ENCODE assay signal across 9 mouse cellular contexts in genomic region chr13:56600216-56600890, GRCm38 (mm10). TPM values are rescaled to one million over a fixed set of nuclear protein-coding genes. Genes with fewer than 3 reads are reported as not detected.
DNase-seq lines count a peak whose midpoint lies in the region; ATAC-seq and TF ChIP-seq lines count a peak whose summit lies in the region.
"Had no signal": no experiment of that assay in that cellular context is flagged by ENCODE, and none has a peak within 500 bp of the region (broad histone marks: within the 10 kb centered on the region; RNA-seq: fewer than 3 reads in every experiment).

No protein-coding gene starts in this region.

- no peak overlapping the region for H3K9ac ChIP-seq in heart, embryonic 12.5 days
- H3K9ac ChIP-seq in limb, embryonic 11.5 days (ENCODE audit: low read length) = no peak overlapping the region
- H3K9ac ChIP-seq in stomach, postnatal 0 days (ENCODE audit: low read length) = no peak overlapping the region
- H3K9ac ChIP-seq in forebrain, embryonic 14.5 days (ENCODE audit: low read length) = no peak overlapping the region

- H3K4me3 ChIP-seq in heart, embryonic 12.5 days = no peak overlapping the region
- H3K4me3 ChIP-seq in limb, embryonic 11.5 days (ENCODE audit: low read depth, low read length) = no peak overlapping the region
- no peak overlapping the region for H3K4me3 ChIP-seq in stomach, postnatal 0 days (ENCODE audit: low read depth, low read length)
- H3K4me3 ChIP-seq in forebrain, embryonic 14.5 days (ENCODE audit: low read depth, low read length) = no peak overlapping the region

- peak; percentile 64 for ATAC-seq in heart, embryonic 12.5 days (ENCODE audit: insufficient number of reproducible peaks, low FRiP score)
- ATAC-seq in limb, embryonic 11.5 days (ENCODE audit: insufficient number of reproducible peaks, low FRiP score, low TSS enrichment, low read depth) = peak; percentile 69; the same call in 1 of the 2 replicates
- ATAC-seq in stomach, postnatal 0 days (ENCODE audit: low FRiP score, low TSS enrichment) = no peak
- ATAC-seq in forebrain, embryonic 14.5 days = no peak

- WGBS in heart, embryonic 12.5 days = 45% methylated on average over 10 of the region's 10 CpGs
- WGBS in limb, embryonic 11.5 days = 25% methylated on average over 10 of the region's 10 CpGs
- WGBS in stomach, postnatal 0 days = 34% methylated on average over 10 of the region's 10 CpGs
- 74% methylated on average over 10 of the region's 10 CpGs for WGBS in forebrain, embryonic 14.5 days

- H3K27me3 ChIP-seq in heart, embryonic 12.5 days (replicated peaks) = no peaks in the 10 kb centered on the region
- H3K27me3 ChIP-seq in limb, embryonic 11.5 days (ENCODE audit: control insufficient read depth, insufficient read depth, low read length) = no peaks in the 10 kb centered on the region
- H3K27me3 ChIP-seq in stomach, postnatal 0 days (ENCODE audit: control insufficient read depth, insufficient read depth, low read length) = no peaks in the 10 kb centered on the region
- no peaks in the 10 kb centered on the region for H3K27me3 ChIP-seq in forebrain, embryonic 14.5 days (replicated peaks; ENCODE audit: control insufficient read depth, insufficient read depth, low read length)

- TF ChIP-seq EP300 in stomach, postnatal 0 days (optimal IDR thresholded peaks at IDR 0.05) = no peak

- no peak for TF ChIP-seq CTCF in stomach, postnatal 0 days (IDR thresholded peaks at IDR 0.05; ENCODE audit: low read depth)

- 0 out of 2 replicates have a peak overlapping the region, but pooled peaks have one; percentile 4 for H3K4me2 ChIP-seq in heart, embryonic 12.5 days
- H3K4me2 ChIP-seq in limb, embryonic 11.5 days (ENCODE audit: low read depth, severe bottlenecking) = 0 out of 2 replicates have a peak overlapping the region, but pooled peaks have one; percentile 12
- H3K4me2 ChIP-seq in stomach, postnatal 0 days (replicated peaks; ENCODE audit: low read depth) = no peak overlapping the region; the same call in 1 of the 2 replicates
- H3K4me2 ChIP-seq in forebrain, embryonic 14.5 days (ENCODE audit: low read length) = no peak overlapping the region

- H3K9me3 ChIP-seq in heart, embryonic 12.5 days (replicated peaks) = no peaks in the 10 kb centered on the region
- H3K9me3 ChIP-seq in limb, embryonic 11.5 days (ENCODE audit: control insufficient read depth, low read length) = no peaks in the 10 kb centered on the region
- H3K9me3 ChIP-seq in stomach, postnatal 0 days (ENCODE audit: control insufficient read depth, low read length) = no peaks in the 10 kb centered on the region
- H3K9me3 ChIP-seq in forebrain, embryonic 14.5 days (replicated peaks; ENCODE audit: control insufficient read depth, low read length) = no peaks in the 10 kb centered on the region

- H3K27ac ChIP-seq in heart, embryonic 12.5 days (ENCODE audit: poor library complexity, severe bottlenecking) = peak overlapping the region; percentile 83
- peak overlapping the region; percentile 95 for H3K27ac ChIP-seq in limb, embryonic 11.5 days (replicated peaks; ENCODE audit: low read depth, low read length)
- peak overlapping the region; percentile 76 for H3K27ac ChIP-seq in stomach, postnatal 0 days (replicated peaks)
- H3K27ac ChIP-seq in forebrain, embryonic 14.5 days (ENCODE audit: low read depth, low read length) = no peak overlapping the region

- peaks cover 48% of the 10 kb centered on the region for H3K4me1 ChIP-seq in heart, embryonic 12.5 days (replicated peaks)
- H3K4me1 ChIP-seq in limb, embryonic 11.5 days (ENCODE audit: control insufficient read depth, insufficient read depth, low read length) = peaks cover 27% of the 10 kb centered on the region
- H3K4me1 ChIP-seq in stomach, postnatal 0 days (replicated peaks; ENCODE audit: control insufficient read depth, insufficient read depth) = peaks cover 10% of the 10 kb centered on the region
- H3K4me1 ChIP-seq in forebrain, embryonic 14.5 days (ENCODE audit: control insufficient read depth, insufficient read depth, low read length) = peaks cover 15% of the 10 kb centered on the region

- peak; percentile 59 for DNase-seq in layer of hippocampus, adult 11-12 months (ENCODE audit: low spot score)
- no peak for DNase-seq in layer of hippocampus, postnatal 25 days (ENCODE audit: extremely low spot score in 1 of 2, low spot score in 1 of 2)
- DNase-seq in embryo, embryonic 10.5 days (ENCODE audit: low spot score) = peak; percentile 86
- DNase-seq in limb, embryonic 11.5 days (ENCODE audit: low spot score) = peak; percentile 81
- DNase-seq in stomach, postnatal 0 days (ENCODE audit: low spot score) = no peak
- no peak for DNase-seq in forebrain, embryonic 14.5 days (ENCODE audit: low spot score)
- no peak for DNase-seq in spleen, adult 12 weeks (ENCODE audit: low spot score)

- H3K36me3 ChIP-seq in heart, embryonic 12.5 days = no peaks in the 10 kb centered on the region
- no peaks in the 10 kb centered on the region for H3K36me3 ChIP-seq in limb, embryonic 11.5 days (ENCODE audit: control insufficient read depth, insufficient read depth, low read length)
- no peaks in the 10 kb centered on the region for H3K36me3 ChIP-seq in stomach, postnatal 0 days (ENCODE audit: control insufficient read depth, insufficient read depth, low read length)
- no peaks in the 10 kb centered on the region for H3K36me3 ChIP-seq in forebrain, embryonic 14.5 days (ENCODE audit: control insufficient read depth, insufficient read depth, low read length)

RNA-seq across cellular contexts. Expression of gene Tgfbi, which starts 9.0 kb away (rescaled TPM):
- 1 to 10 TPM; 3.1 to 3.8 TPM for total RNA-seq in layer of hippocampus, postnatal 25 days (2021)
- polyA plus RNA-seq in heart, embryonic 12.5 days (2016; fragmentation: Nextera tagmentation; extraction: Ambion mirVana) = 107 TPM in 2 replicates
- polyA plus RNA-seq in limb, embryonic 11.5 days (2014; fragmentation: Nextera tagmentation; extraction: Ambion mirVana) = 47.3 and 48.2 TPM in 2 replicates
- 140 and 149 TPM in 2 replicates for polyA plus RNA-seq in stomach, postnatal 0 days (2015; fragmentation: Nextera tagmentation; extraction: Ambion mirVana)
- polyA plus RNA-seq in forebrain, embryonic 14.5 days (2014; fragmentation: Nextera tagmentation; extraction: Ambion mirVana) = 3.0 and 3.8 TPM in 2 replicates
- total RNA-seq: MEL had no signal

RNA-seq across cellular contexts. Expression of gene Lect2, which starts 52.1 kb away (rescaled TPM):
- not detected for total RNA-seq in layer of hippocampus, postnatal 25 days (2021)
- polyA plus RNA-seq in heart, embryonic 12.5 days (2016; fragmentation: Nextera tagmentation; extraction: Ambion mirVana) = 0.22 and 0.31 TPM in 2 replicates
- polyA plus RNA-seq in limb, embryonic 11.5 days (2014; fragmentation: Nextera tagmentation; extraction: Ambion mirVana) = not detected in 2 replicates
- polyA plus RNA-seq in stomach, postnatal 0 days (2015; fragmentation: Nextera tagmentation; extraction: Ambion mirVana) = 0.19 and 0.27 TPM in 2 replicates
- polyA plus RNA-seq in forebrain, embryonic 14.5 days (2014; fragmentation: Nextera tagmentation; extraction: Ambion mirVana) = not detected in 2 replicates
- total RNA-seq: MEL had no signal

Comparison
In these comparisons a context has a peak if more than half of its experiments do, and no peak if none do; other contexts are left out.
1. DNase-seq: peak in layer of hippocampus, adult 11-12 months (single experiment), embryo, embryonic 10.5 days (single experiment) and limb, embryonic 11.5 days (single experiment); none in layer of hippocampus, postnatal 25 days (0 of 2), stomach, postnatal 0 days (single experiment), forebrain, embryonic 14.5 days (single experiment) and spleen, adult 12 weeks (single experiment).
2. ATAC-seq: peak in heart, embryonic 12.5 days (single experiment) and limb, embryonic 11.5 days (single experiment); none in stomach, postnatal 0 days (single experiment) and forebrain, embryonic 14.5 days (single experiment).
3. H3K4me2 ChIP-seq: peak in heart, embryonic 12.5 days (single experiment) and limb, embryonic 11.5 days (single experiment); none in stomach, postnatal 0 days (single experiment) and forebrain, embryonic 14.5 days (single experiment).